Mouse (Mus musculus) C2C12 (cell line): Measurements from ENCODE around the gene Cpsf4.

Experiments
- CTCF ChIP-seq: IDR thresholded peaks from one replicate; pipeline ENCODE4 v1.5.1; 2011; ENCODE audit not compliant: control insufficient read depth, insufficient read depth, insufficient read length
- MAX ChIP-seq: IDR thresholded peaks from one replicate; pipeline ENCODE4 v1.6.1; 2011; ENCODE audit warnings: mild to moderate bottlenecking, control low read depth
- MYOD1 ChIP-seq: IDR thresholded peaks from one replicate; pipeline ENCODE4 v1.6.1; 2011; ENCODE audit warnings: low read depth; ENCODE audit not compliant: control insufficient read depth, insufficient read length

DNA sequence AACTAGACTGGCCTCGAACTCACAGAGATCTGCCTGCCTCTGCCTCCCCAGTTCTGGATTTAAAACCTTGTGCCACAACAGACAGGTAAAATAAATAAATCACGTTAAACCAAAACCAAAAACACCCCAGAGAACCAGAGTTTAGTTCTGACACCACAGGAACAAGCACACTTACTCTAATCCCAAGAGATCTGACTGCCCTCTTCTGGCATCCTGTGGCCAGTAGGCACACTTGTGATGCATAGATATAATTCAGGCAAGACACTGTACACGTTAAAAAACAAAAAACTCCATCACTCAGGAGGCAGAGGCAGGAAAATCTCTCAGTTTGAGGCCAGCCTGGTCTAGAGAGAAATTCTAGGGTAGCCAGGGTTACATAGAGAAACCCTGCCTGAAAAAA is 35.4 kb downstream of the Cpsf4 start:
- TF ChIP-seq MAX (no peak), CTCF (no peak), MYOD1 (no peak)
